Mouse (Mus musculus) embryonic facial prominence, embryonic 14.5 days (tissue): ENCODE data around the gene Copg2. TPM values are rescaled to one million over a fixed set of nuclear protein-coding genes. Genes with fewer than 3 reads are reported as not detected.

ENCODE experiments used
- ATAC-seq: fragments of 200-750 bp; cut with Nextera tagmentation; 2 replicates; pipeline ENCODE4 v1.8.0; 2017; ENCODE audit warnings: low read depth, moderate number of reproducible peaks, moderate TSS enrichment
- DNase-seq: peaks from one replicate; pipeline ENCODE4 v3.0.0-alpha.2; 2015; ENCODE audit warnings: low spot score
- H3K27ac ChIP-seq: fragments of 300-500 bp; sonication (generic); replicated peaks from 2 replicates; pipeline ENCODE4 v1.5.1; 2014; ENCODE audit warnings: low read depth, mild to moderate bottlenecking, low read length, moderate library complexity
- H3K27me3 ChIP-seq: fragments of 300-500 bp; sonication (generic); replicated peaks from 2 replicates; pipeline ENCODE4 v1.6.1; 2014; ENCODE audit warnings: low read length; ENCODE audit not compliant: control insufficient read depth, insufficient read depth
- H3K36me3 ChIP-seq: fragments of 300-500 bp; sonication (generic); 2 replicates; pipeline ENCODE4 v1.6.1; 2014; ENCODE audit warnings: low read length, mixed read lengths; ENCODE audit not compliant: control insufficient read depth, insufficient read depth
- H3K4me1 ChIP-seq: fragments of 300-500 bp; sonication (generic); 2 replicates; pipeline ENCODE4 v1.6.1; 2014; ENCODE audit warnings: antibody characterized with exemption, low read length; ENCODE audit not compliant: control insufficient read depth, insufficient read depth
- H3K4me2 ChIP-seq: fragments of 300-500 bp; sonication (generic); 2 replicates; pipeline ENCODE4 v1.6.1; 2014; ENCODE audit warnings: low read depth, mild to moderate bottlenecking, low read length, moderate library complexity, mixed read lengths
- H3K4me3 ChIP-seq: fragments of 300-500 bp; sonication (generic); 2 replicates; pipeline ENCODE4 v1.5.1; 2014; ENCODE audit warnings: low read depth, mild to moderate bottlenecking, low read length
- H3K9ac ChIP-seq: fragments of 300-500 bp; sonication (generic); 2 replicates; pipeline ENCODE4 v1.6.1; 2014; ENCODE audit warnings: low read depth, mild to moderate bottlenecking, low read length, moderate library complexity, mixed read lengths
- H3K9me3 ChIP-seq: fragments of 300-500 bp; sonication (generic); 2 replicates; pipeline ENCODE4 v1.6.1; 2016; ENCODE audit warnings: low read length; ENCODE audit not compliant: control insufficient read depth
- WGBS: fragments of 180-500 bp; shearing (Covaris S2); extraction: QIAGEN DNeasy Blood & Tissue Kit; methylation state at CpG from one replicate; pipeline ENCODE4 v1.1.7; 2014; 5-methylcytosine and 5-hydroxymethylcytosine counted together
- polyA plus RNA-seq: library from polyadenylated mRNA; unstranded; fragments of >200 nt; fragmentation: Nextera tagmentation; extraction: Ambion mirVana; gene quantifications from 2 replicates; pipeline ENCODE4 v1.2.1, GENCODE M21; 2014

The Copg2 gene
- polyA plus RNA-seq, 1 experiment from 2014 or later = 29.0 TPM

- H3K27me3 ChIP-seq = no peaks in the 10 kb centered on the region
- peak overlapping the region; percentile 66 for H3K4me2 ChIP-seq
- H3K4me1 ChIP-seq = no peaks in the 10 kb centered on the region
- DNase-seq = no peak
- H3K9ac ChIP-seq = peak overlapping the region; percentile 50
- ATAC-seq = no peak
- 0 out of 2 replicates have a peak, but pooled peaks cover 6% of the 10 kb centered on the region for H3K36me3 ChIP-seq
- H3K9me3 ChIP-seq = peaks cover 64% of the 10 kb centered on the region
- WGBS = 46% methylated on average over 15 of the region's 15 CpGs
- peak overlapping the region; percentile 21; the same call in 1 of the 2 replicates for H3K4me3 ChIP-seq
- peak overlapping the region; percentile 89 for H3K27ac ChIP-seq
Observed at GRCm38 (mm10) chr6:30735728-30736371, 160.7 kb downstream of the Copg2 start.

- H3K9me3 ChIP-seq = peaks cover 59% of the 10 kb centered on the region
- WGBS = 43% methylated on average over 22 of the region's 22 CpGs
- H3K27ac ChIP-seq = peak overlapping the region; percentile 89
- no peak for DNase-seq
- peak overlapping the region; percentile 21; the same call in 1 of the 2 replicates for H3K4me3 ChIP-seq
- H3K4me2 ChIP-seq = peak overlapping the region; percentile 66
- H3K27me3 ChIP-seq = no peaks in the 10 kb centered on the region
- H3K4me1 ChIP-seq = no peaks in the 10 kb centered on the region
- H3K36me3 ChIP-seq = 0 out of 2 replicates have a peak, but pooled peaks cover 2% of the 10 kb centered on the region
- no peak for ATAC-seq
- H3K9ac ChIP-seq = peak overlapping the region; percentile 50
Observed at GRCm38 (mm10) chr6:30734988-30735727, 161.4 kb downstream of the Copg2 start.

GRCm38 (mm10) chr6:30734465-30734864, 162.1 kb downstream of the Copg2 start:
- peak overlapping the region; percentile 66 for H3K4me2 ChIP-seq
- no peaks in the 10 kb centered on the region for H3K4me1 ChIP-seq
- 0 out of 2 replicates have a peak overlapping the region, but pooled peaks have one; percentile 50 for H3K9ac ChIP-seq
- no peaks in the 10 kb centered on the region for H3K27me3 ChIP-seq
- no peak overlapping the region for H3K4me3 ChIP-seq
- 0 out of 2 replicates have a peak, but pooled peaks have one; percentile 12 for ATAC-seq
- 64% methylated on average over 6 of the region's 6 CpGs for WGBS
- H3K36me3 ChIP-seq = 0 out of 2 replicates have a peak, but pooled peaks cover 2% of the 10 kb centered on the region
- peaks cover 52% of the 10 kb centered on the region for H3K9me3 ChIP-seq
- H3K27ac ChIP-seq = peak overlapping the region; percentile 89
- no peak for DNase-seq

GRCm38 (mm10) chr6:30732571-30733130, 163.9 kb downstream of the Copg2 start:
- Histone ChIP-seq H3K9me3 (peaks cover 34% of the 10 kb centered on the region), H3K9ac (no peak overlapping the region), H3K4me1 (no peaks in the 10 kb centered on the region), H3K27ac (peak overlapping the region; percentile 89; the same call in 1 of the 2 replicates), H3K4me2 (no peak overlapping the region), H3K4me3 (no peak overlapping the region), H3K27me3 (no peaks in the 10 kb centered on the region), H3K36me3 (no peaks in the 10 kb centered on the region)
- WGBS = 52% methylated on average over 18 of the region's 18 CpGs
- ATAC-seq (no peak), DNase-seq (no peak)

GRCm38 (mm10) chr6:30730301-30730971, 166.2 kb downstream of the Copg2 start:
- no peaks in the 10 kb centered on the region for H3K36me3 ChIP-seq
- no peaks in the 10 kb centered on the region for H3K27me3 ChIP-seq
- 47% methylated on average over 12 of the region's 12 CpGs for WGBS
- ATAC-seq (0 out of 2 replicates have a peak, but pooled peaks have one; percentile 39), DNase-seq (peak; percentile 68)
- H3K9me3 ChIP-seq = peaks cover 13% of the 10 kb centered on the region
- H3K4me3 ChIP-seq = no peak overlapping the region
- H3K4me1 ChIP-seq = no peaks in the 10 kb centered on the region
- H3K9ac ChIP-seq = no peak overlapping the region
- 0 out of 2 replicates have a peak overlapping the region, but pooled peaks have one; percentile 63 for H3K27ac ChIP-seq
- no peak overlapping the region for H3K4me2 ChIP-seq

- ATAC-seq = no peak
- no peak within 1 kb of the TSS for H3K27ac ChIP-seq
- DNase-seq = no peak
- H3K4me2 ChIP-seq = no peak within 1 kb of the TSS
- H3K4me3 ChIP-seq = no peak within 1 kb of the TSS
- no peak within 1 kb of the TSS for H3K9ac ChIP-seq
- 71% methylated on average over 7 of the region's 7 CpGs for WGBS
- H3K4me1 ChIP-seq = peaks cover 4% of the 10 kb centered on the region; the same call in 1 of the 2 replicates
- no peaks in the 10 kb centered on the region for H3K36me3 ChIP-seq
- H3K27me3 ChIP-seq = no peaks in the 10 kb centered on the region
- no peaks in the 10 kb centered on the region for H3K9me3 ChIP-seq
Observed at GRCm38 (mm10) chr6:30723331-30723730, 173.3 kb downstream of the Copg2 start, which contains the start of gene Mest. TSS of gene Mest (plus strand) at chr6:30723547.

GRCm38 (mm10) chr6:30722385-30723164, 174.0 kb downstream of the Copg2 start:
- Histone ChIP-seq H3K4me2 (no peak overlapping the region), H3K27ac (no peak overlapping the region), H3K9me3 (no peaks in the 10 kb centered on the region), H3K4me3 (no peak overlapping the region), H3K36me3 (no peaks in the 10 kb centered on the region), H3K4me1 (peaks cover 4% of the 10 kb centered on the region; the same call in 1 of the 2 replicates), H3K27me3 (no peaks in the 10 kb centered on the region), H3K9ac (no peak overlapping the region)
- 73% methylated on average over 4 of the region's 4 CpGs for WGBS
- DNase-seq = no peak
- peak; percentile 50; the same call in 1 of the 2 replicates for ATAC-seq
